Mouse (Mus musculus) gonadal fat pad, adult 2 months (tissue): ENCODE data around the gene B4galnt2. TPM values are rescaled to one million over a fixed set of nuclear protein-coding genes. Genes with fewer than 3 reads are reported as not detected.
"Not testable (repeated sequence)": the region's sequence is repeated elsewhere in the genome, so short reads cannot be mapped to it uniquely, and the experiment has no call there.

Source experiments
- DNase-seq: peaks from one replicate; pipeline ENCODE4 v3.0.0-alpha.2; 2012; ENCODE audit warnings: low read depth
- polyA plus RNA-seq: library from polyadenylated mRNA; depleted of rRNA; stranded (reverse); fragments of >200 nt; gene quantifications from 2 replicates; pipeline ENCODE4 v1.2.3, GENCODE M21; 2012

Gene B4galnt2
- polyA plus RNA-seq, 1 experiment, result 21.6 TPM

DNA sequence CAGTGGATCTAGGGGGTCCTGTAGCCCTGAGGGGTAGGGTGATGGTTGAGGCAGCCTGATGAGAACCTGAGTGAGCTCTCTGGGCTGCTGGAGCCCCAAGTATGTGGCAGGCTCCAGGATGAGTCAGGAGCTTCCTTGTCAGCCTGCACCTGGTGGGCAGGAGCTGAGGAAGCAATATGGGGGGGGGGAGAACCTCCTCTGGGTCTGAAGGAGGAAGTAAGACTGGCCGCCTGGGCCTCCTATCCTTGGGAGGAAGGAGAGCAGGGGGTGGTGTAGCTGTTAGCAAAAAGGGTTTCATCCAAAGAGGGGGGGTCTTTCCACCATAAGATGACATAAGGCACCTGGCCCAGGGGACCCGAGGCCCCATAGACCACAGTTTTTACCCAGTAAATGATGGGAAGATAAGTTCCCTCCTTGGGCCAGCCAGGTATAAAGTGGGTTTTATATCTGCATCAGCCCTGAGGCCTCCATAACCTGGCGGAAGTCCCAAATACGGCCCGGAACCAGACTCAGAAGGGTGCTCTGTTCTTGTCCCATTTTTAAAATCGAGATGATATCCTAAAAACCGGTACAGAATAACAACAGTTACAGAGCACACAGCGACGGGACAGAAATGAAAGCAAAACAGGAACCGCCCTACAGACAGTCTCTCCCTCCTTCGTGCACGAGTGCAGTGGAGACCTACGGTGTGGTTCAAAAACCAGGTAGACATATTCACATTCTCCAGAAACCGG lies 18.1 kb downstream of the B4galnt2 start:
- DNase-seq, result no peak

GRCm38 (mm10) chr11:95890462-95891051 lies 24.1 kb downstream of the B4galnt2 start:
- DNase-seq, result no peak

DNA sequence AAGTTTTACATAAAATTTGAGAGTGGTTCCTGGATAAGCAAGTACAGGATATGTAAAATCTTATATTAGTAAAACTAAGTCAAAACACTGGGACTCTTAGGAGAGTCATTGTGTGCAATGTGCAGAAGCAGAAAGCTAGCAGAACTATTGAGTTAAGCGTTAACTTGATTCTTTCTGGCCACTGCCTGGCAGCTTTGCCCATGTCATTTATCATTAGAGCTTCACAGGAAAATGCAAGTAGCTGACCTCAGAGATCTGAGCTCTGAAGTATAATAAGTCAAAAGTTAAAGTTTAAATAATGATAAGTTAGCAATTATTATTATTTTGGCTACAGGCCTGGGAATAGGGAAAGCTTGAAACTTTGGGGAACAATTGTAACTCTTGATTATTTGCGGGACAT lies 34.8 kb downstream of the B4galnt2 start:
- DNase-seq, result not testable (repeated sequence)

GRCm38 (mm10) chr11:95876296-95876695 lies 38.4 kb downstream of the B4galnt2 start:
- DNase-seq, result no peak

DNA sequence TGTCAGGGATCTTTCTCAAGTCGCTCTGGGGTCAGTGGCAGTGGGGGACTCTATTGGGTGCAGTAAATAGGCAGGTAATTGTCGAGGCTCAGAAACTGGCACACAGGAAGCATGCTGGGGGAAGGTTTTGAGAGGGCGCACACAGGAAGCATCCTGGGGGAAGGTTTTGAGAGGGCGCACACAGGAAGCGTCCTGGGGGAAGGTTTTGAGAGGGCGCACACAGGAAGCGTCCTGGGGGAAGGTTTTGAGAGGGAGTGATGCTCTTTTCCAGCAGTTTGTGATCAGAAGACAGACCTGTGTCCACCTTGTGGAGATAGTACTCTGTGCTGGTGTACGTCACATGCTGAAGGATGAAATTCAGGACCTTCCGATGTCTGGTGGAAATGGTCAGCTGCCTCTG lies 38.9 kb downstream of the B4galnt2 start:
- DNase-seq, result no peak

- DNase-seq, result no peak
Measured at GRCm38 (mm10) chr11:95869918-95870470, 44.7 kb downstream of the B4galnt2 start.

DNA sequence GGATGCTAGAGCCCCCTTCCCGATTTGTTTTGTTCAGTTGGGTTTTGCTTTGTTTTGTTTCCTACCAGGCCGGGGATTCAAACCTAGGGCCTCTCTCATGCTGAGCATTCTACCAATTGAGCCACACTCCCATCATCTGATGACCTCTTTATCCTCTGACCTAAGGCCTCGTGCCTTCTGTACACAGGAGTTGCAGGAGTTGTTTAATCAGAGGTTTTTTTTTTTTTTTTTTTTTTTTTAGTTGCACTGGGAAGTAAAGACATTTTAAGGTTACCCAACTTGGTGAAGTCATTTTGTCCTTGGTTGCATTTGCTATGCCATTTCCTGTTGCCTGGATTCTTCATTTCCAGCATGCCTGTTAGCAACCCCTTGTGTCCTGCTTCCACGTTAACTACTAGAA lies 45.2 kb downstream of the B4galnt2 start:
- no peak for DNase-seq

DNA sequence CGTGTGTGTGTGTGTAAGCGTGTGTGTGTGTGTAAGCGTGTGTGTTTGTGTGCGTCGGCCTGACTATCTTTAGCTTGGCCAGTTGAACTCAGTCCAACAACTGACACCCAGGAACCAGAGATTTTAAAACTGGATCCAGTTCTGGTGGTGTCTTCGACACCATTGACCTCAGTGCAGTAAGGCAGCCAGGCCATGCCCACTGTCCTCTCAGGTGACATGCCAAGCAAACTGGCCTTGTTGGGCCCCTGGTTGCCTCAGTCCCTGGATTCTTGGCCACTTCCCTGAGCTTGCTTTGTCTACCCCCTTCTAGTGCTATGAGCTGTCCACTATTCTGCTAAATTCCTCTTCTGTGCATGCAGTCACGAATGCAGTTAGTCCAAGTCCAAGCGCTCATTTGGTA lies 53.3 kb downstream of the B4galnt2 start:
- DNase-seq, result no peak

DNA sequence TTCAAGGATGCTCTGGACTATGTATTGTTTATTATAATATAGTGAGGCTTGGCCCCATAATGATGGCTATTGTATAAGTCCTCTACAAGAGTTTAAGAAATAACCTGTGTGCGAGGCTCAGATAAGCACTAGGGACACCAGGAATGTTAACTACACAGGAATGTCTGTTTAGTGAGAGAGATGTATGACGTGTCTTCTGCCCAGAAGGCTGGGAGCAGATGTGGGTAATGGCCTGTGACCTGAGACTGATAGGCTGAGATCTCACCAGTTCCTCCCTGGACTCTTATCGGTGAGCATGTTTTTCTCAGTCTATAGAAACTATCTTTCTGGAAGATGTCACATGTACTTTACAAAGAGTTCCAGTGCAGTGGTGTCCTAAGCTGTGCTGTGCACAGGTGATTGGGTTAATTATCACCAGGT lies 54.6 kb downstream of the B4galnt2 start:
- DNase-seq, result no peak

DNA sequence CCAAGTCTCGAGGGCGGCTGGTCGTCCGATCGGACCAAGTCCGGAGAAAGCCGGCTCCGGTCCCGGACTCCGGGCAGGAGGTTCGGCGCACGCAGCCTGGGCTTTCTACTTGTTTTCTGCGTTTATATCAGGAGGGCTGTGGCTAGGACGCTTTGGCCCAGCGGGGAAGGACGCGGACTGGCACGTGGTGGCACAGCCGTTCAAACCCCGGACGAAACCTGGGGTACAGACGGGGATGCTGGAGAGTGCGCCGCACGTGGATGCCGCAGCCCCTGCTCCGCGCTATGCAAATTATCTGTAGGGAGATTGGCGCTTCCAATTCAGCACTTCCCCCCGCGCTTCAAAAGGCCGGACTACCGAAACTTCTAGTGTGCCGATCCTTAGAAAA lies 55.2 kb downstream of the B4galnt2 start:
- peak; percentile 14 for DNase-seq

DNA sequence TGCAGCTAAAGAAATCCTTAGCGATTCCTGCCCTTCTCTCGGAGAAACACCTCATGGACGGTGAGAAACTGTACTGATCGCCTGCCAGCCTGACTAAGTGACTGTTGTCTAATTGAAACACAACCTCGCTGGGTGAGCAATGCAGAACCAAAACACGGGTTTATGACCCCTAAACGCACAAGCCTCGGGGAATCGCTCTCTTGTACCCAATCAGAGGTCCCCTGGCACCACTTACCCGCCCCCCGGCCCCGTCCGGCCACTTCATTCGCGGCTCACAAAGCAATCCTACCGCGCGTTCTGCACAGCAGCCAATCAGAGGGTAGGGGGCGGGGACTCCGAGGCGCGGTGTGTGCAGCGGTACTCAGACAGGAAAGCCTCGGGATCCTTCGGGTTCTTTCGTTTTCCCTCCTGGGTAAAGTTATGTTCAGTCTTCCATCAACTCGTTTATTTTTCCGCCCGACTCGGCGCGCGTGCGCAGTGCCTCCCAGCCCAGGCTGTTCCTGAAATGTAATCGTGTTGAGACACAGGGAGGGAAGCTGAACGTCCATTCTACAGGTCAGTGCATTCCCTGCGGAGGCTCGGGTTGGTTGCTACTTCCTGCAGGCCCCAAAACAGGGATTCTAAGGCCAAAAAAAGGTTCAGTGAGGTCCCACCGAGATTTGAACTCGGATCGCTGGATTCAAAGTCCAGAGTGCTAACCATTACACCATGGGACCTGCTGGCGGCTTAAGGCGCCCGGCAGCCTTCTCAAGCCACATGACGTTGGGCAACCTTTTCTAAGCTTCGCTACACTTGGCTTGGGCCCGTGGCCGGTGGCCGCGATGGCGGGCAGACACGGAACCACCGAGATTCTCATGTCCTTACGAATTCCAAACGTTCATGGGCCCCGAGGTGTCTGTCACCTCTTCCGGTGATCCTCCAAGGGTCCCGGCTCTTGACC lies 55.9 kb downstream of the B4galnt2 start:
- DNase-seq, result peak; percentile 80

DNA sequence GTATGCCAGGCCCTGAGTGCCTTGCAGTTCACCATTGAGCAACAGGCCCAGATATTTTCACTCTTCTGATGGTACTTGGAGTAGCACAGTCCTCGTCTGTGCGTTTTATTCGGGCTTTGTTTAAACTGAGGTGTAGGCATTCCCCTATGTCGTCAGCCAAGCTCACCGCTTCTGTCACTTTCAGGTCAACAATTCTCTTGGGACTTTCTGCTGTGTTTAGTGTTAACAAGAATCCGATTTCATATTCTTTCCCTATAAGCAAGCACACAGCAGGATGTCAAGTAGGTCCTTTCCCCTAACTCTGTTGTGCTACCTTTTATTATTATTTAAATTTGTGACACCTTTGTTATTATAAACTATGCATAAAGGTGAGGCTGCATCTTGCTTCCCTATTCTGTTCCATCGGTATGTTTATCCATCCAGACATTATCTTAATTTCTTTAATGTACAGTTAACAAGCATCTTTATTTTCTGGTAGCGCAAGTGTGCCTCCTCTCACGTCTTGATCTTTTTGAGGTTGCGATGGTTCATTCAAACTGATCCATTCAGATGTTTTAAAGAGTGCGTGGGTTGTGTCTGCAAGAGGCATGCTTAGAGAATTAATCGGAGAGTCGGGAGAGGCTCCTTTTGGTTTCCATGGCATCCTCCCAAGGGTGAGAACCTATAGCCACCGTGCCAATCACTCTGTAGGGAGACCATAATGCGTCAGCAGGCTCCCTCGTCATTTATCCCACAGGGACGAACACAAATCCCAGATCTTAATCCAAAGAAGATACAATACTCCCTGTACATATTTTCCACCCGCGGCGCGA lies 56.8 kb downstream of the B4galnt2 start:
- no peak for DNase-seq

- DNase-seq, result no peak
Measured at GRCm38 (mm10) chr11:95857306-95857705, 57.4 kb downstream of the B4galnt2 start.

- no peak for DNase-seq
Measured at GRCm38 (mm10) chr11:95853684-95854083, 61.0 kb downstream of the B4galnt2 start.

- no peak for DNase-seq
Measured at GRCm38 (mm10) chr11:95850898-95851297, 63.8 kb downstream of the B4galnt2 start.

DNA sequence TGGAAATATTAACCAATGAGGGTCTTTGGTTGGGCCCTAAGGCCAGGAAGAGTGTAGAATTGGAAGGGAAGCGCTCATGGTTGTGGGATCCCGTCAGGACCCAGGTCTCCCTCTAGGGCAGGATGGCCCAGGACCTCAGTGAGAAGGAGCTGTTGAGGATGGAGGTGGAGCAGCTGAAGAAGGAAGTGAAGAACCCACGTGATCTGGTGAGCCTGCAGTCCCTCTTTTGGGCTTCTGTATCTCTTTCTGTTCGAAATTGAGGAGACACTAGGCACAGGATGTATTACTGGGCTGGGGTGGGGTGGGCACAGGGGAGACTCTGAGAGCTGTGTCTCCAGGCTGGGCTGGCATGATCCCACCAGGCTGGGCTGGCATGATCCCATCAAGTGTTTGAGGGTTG lies 69.8 kb downstream of the B4galnt2 start:
- DNase-seq, result no peak

GRCm38 (mm10) chr11:95843421-95843950 lies 71.2 kb downstream of the B4galnt2 start:
- no peak for DNase-seq

GRCm38 (mm10) chr11:95842953-95843352 lies 71.7 kb downstream of the B4galnt2 start:
- DNase-seq, result no peak

DNA sequence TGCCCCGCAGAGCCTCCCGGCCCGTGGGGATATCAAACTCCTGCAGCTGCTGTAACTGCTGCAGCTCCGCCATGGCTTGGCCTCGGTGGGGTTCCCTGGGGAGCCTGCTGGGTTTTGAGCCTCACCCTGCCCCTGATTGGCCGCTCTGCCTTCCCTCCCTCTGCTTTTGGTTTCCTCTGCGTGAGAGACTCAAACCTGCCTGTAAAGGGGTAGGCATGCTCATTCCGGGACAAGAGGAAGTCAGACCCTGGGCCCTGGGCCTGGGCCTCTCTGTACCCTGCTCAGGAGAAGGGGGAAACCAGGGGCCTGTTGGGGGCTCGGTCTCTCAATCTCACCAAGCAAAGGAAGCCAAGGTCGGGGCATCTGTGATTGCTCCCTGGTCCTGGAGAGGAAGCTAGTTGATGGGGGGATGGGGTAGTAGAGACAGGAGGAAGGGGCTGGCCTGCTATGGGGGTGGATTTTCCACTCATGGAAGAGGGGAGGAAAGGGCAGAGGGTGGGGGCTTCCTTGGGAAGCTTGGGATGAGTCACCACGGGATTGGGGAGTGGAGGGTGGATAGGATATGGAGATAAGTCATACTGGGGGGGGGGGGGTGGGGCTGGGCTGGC lies 72.5 kb downstream of the B4galnt2 start, which contains the start of gene Abi3:
Abi3 (minus strand) TSS at position 403 of the 608 bp plus-strand sequence.
- DNase-seq, result no peak

DNA sequence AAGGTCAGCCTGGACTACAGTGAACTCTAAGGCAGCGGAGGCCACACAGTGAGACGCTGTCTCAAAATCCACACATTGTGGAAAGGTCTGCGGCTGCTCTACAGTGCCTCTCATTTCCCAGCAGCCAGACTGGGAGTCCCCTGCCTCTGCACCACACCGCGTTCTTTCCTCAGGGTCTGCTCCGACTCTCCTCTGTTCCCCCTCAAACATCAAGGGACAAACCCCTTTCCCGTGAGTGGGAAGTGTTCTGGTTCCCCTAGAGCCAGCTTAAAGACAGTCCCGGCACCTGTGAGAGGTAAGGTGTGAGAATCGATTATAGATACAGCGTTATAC lies 73.2 kb downstream of the B4galnt2 start:
- no peak for DNase-seq
